Mouse (Mus musculus): ENCODE data around the gene Vti1a.

DNA sequence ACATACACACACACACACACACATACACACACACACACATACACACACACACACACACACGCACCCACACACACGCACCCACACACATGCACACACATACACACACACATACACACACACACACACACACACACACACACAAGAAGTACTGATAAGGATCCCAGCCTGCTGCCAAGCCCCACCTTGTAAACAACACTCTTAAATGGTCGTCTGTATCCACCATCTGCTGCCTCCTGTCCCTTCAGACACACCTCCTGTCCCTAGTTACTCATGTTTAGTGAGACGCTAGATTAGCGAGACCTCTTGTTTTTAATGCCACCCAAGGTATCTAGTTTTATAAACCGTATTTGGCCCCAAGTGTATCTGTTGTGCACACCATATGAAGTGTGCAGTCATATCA, 158.1 kb downstream of the Vti1a start:
- no peak for TF ChIP-seq POLR2A (IDR thresholded peaks at IDR 0.05; ENCODE audit: insufficient read depth, low read depth, low read length)
- TF ChIP-seq CTCF (IDR thresholded peaks at IDR 0.05; ENCODE audit: insufficient read depth, low read depth, low read length) = no peak

Measured in olfactory bulb, adult 2 months (tissue).